Mouse (Mus musculus) brain, embryonic 14.5 days (tissue): ENCODE measurements around the gene Acsm4.

Experiments
- CTCF ChIP-seq: fragments of 200-500 bp; IDR thresholded peaks from 2 replicates; pipeline ENCODE4 v1.5.1; 2012; ENCODE audit warnings: inconsistent platforms, mild to moderate bottlenecking, moderate library complexity, borderline replicate concordance; ENCODE audit not compliant: insufficient read depth, insufficient read length; ENCODE audit errors: extremely low read depth
- POLR2A ChIP-seq: fragments of 200-500 bp; IDR thresholded peaks from 2 replicates; pipeline ENCODE4 v1.6.1; 2012; ENCODE audit warnings: mild to moderate bottlenecking, inconsistent platforms, borderline replicate concordance; ENCODE audit not compliant: poor library complexity, insufficient read depth, insufficient read length, severe bottlenecking; ENCODE audit errors: extremely low read depth

- peak; percentile 13; the same call in 1 of the 2 replicates for TF ChIP-seq CTCF
- no peak for TF ChIP-seq POLR2A
These were observed 18.9 kb upstream of the Acsm4 start for GRCm38 (mm10) chr7:119670925-119671324.
